Mouse (Mus musculus) lung, postnatal 0 days (tissue): ENCODE data around the gene Washc1. TPM values are rescaled to one million over a fixed set of nuclear protein-coding genes. Genes with fewer than 3 reads are reported as not detected.

Experiments used
- ATAC-seq: fragments of 200-750 bp; cut with Nextera tagmentation; 2 replicates; pipeline ENCODE4 v1.8.0; 2017; ENCODE audit warnings: moderate library complexity
- DNase-seq: peaks from one replicate; pipeline ENCODE4 v3.0.0-alpha.2; 2016; ENCODE audit warnings: low spot score
- H3K27ac ChIP-seq: fragments of 300-500 bp; sonication (generic); 2 replicates; pipeline ENCODE4 v1.5.1; 2014; ENCODE audit warnings: antibody characterized with exemption, mild to moderate bottlenecking, low read length, mixed read lengths
- H3K27me3 ChIP-seq: fragments of 300-500 bp; sonication (generic); replicated peaks from 2 replicates; pipeline ENCODE4 v1.6.1; 2014; ENCODE audit warnings: low read length, mixed read lengths; ENCODE audit not compliant: insufficient read depth
- H3K36me3 ChIP-seq: fragments of 300-500 bp; sonication (generic); 2 replicates; pipeline ENCODE4 v1.6.1; 2014; ENCODE audit warnings: low read length, mixed read lengths; ENCODE audit not compliant: insufficient read depth
- H3K4me1 ChIP-seq: fragments of 300-500 bp; sonication (generic); 2 replicates; pipeline ENCODE4 v1.6.1; 2014; ENCODE audit warnings: antibody characterized with exemption, low read depth, low read length, mixed read lengths; ENCODE audit not compliant: insufficient read depth
- H3K4me2 ChIP-seq: fragments of 300-500 bp; sonication (generic); replicated peaks from 2 replicates; pipeline ENCODE4 v1.6.1; 2014; ENCODE audit warnings: low read depth, mild to moderate bottlenecking, low read length, moderate library complexity, mixed read lengths
- H3K4me3 ChIP-seq: fragments of 300-500 bp; sonication (generic); 2 replicates; pipeline ENCODE4 v1.5.1; 2014; ENCODE audit warnings: low read depth, low read length
- H3K9ac ChIP-seq: fragments of 300-500 bp; sonication (generic); replicated peaks from 2 replicates; pipeline ENCODE4 v1.6.1; 2014; ENCODE audit warnings: low read depth, mild to moderate bottlenecking
- H3K9me3 ChIP-seq: fragments of 300-500 bp; sonication (generic); 2 replicates; pipeline ENCODE4 v1.6.1; 2016; ENCODE audit warnings: low read length, mixed read lengths
- CTCF ChIP-seq: IDR thresholded peaks from 2 replicates; pipeline ENCODE4 v1.5.1; 2016; ENCODE audit warnings: antibody characterized with exemption, mild to moderate bottlenecking
- EP300 ChIP-seq: IDR thresholded peaks from 2 replicates; pipeline ENCODE4 v1.6.1; 2016; ENCODE audit warnings: antibody characterized with exemption, mild to moderate bottlenecking, control low read depth
- WGBS: fragments of 180-500 bp; shearing (Covaris S2); extraction: QIAGEN DNeasy Blood & Tissue Kit; methylation state at CpG from one replicate; pipeline ENCODE4 v1.1.7; 2014; 5-methylcytosine and 5-hydroxymethylcytosine counted together
- polyA plus RNA-seq: library from polyadenylated mRNA; unstranded; fragments of >200 nt; fragmentation: Nextera tagmentation; extraction: Ambion mirVana; gene quantifications from 2 replicates; pipeline ENCODE4 v1.2.1, GENCODE M21; 2015

The Washc1 gene
- polyA plus RNA-seq, 1 experiment from 2014 or later = 43.4 TPM

DNA sequence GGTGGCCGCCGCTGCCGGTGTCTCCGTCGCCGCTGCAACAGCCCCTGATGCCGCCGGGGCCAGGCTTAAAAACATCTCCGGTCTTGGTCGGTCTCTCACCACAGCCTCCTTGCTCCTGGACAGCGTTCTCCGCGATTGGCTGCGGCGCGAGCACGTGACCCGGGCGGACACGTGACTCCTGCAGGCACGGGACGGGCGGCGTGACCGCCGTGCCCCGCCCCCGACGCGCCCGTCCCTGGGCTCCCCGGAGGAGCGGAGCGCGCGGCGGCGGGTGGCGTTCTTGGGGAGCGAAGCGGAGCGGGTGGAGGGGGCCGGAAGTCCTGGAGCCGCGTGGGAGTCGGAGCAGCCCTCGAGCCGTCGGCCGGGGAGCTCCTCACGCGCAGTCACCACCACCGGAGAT, 34.4 kb upstream of the Washc1 start, which contains the start of gene Ankrd12:
Ankrd12 (minus strand) TSS at position 156 of the 400 bp plus-strand sequence.
- peak within 1 kb of the TSS; percentile 94 for H3K4me3 ChIP-seq
- ATAC-seq (peak; percentile 99), DNase-seq (peak; percentile 97)
- H3K36me3 ChIP-seq = no peaks in the 10 kb centered on the region; the same call in 1 of the 2 replicates
- TF ChIP-seq CTCF = no peak
- TF ChIP-seq EP300 = no peak
- WGBS = 1% methylated on average over 40 of the region's 53 CpGs
- peak within 1 kb of the TSS; percentile 95 for H3K4me2 ChIP-seq
- H3K9ac ChIP-seq = peak within 1 kb of the TSS; percentile 69
- H3K27ac ChIP-seq = peak within 1 kb of the TSS; percentile 92
- H3K27me3 ChIP-seq = no peaks in the 10 kb centered on the region
- H3K4me1 ChIP-seq = no peaks in the 10 kb centered on the region
- no peaks in the 10 kb centered on the region for H3K9me3 ChIP-seq

- ATAC-seq = peak; percentile 32
- no peak for DNase-seq
Measured at GRCm38 (mm10) chr17:66077437-66077850, 33.9 kb upstream of the Washc1 start.

DNA sequence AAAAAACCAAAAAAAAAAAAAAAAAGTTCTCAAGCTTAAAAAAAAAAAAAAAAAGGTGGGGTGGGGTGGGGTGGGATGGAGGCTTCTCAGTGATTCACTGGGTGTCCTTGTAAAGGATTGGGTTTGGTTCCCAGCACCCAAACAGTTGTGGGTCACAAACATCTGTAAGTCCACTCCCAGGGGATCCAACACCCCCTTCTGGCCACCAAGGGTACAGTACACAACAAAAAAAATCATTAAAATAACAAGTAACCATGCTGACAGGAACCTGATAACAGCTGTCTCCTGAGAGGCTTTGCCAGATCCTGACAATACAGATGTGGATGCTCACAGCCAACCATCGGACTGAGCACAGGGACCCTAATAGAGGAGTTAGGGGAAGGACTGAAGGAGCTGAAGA, 26.9 kb upstream of the Washc1 start:
- Histone ChIP-seq H3K36me3 (peaks cover 11% of the 10 kb centered on the region; the same call in 1 of the 2 replicates), H3K27me3 (no peaks in the 10 kb centered on the region), H3K9me3 (no peaks in the 10 kb centered on the region), H3K4me3 (no peak overlapping the region), H3K4me2 (no peak overlapping the region), H3K9ac (no peak overlapping the region), H3K4me1 (no peaks in the 10 kb centered on the region), H3K27ac (no peak overlapping the region)
- TF ChIP-seq EP300 = no peak
- no peak; the same call in 1 of the 2 replicates for TF ChIP-seq CTCF
- WGBS = 65% methylated on average over 1 of the region's 1 CpGs
- no peak for ATAC-seq
- no peak for DNase-seq

More at GRCm38 (mm10) chr17:66077437-66077850, 33.9 kb upstream of the Washc1 start:
- peak overlapping the region; percentile 69 for H3K9ac ChIP-seq
- peak overlapping the region; percentile 95 for H3K4me2 ChIP-seq
- H3K36me3 ChIP-seq = no peaks in the 10 kb centered on the region; the same call in 1 of the 2 replicates
- H3K4me3 ChIP-seq = peak overlapping the region; percentile 94
- no peaks in the 10 kb centered on the region for H3K27me3 ChIP-seq
- TF ChIP-seq EP300 = no peak
- TF ChIP-seq CTCF = no peak
- WGBS = 2% methylated on average over 23 of the region's 23 CpGs
- no peaks in the 10 kb centered on the region for H3K9me3 ChIP-seq
- no peaks in the 10 kb centered on the region for H3K4me1 ChIP-seq
- peak overlapping the region; percentile 65 for H3K27ac ChIP-seq

DNA sequence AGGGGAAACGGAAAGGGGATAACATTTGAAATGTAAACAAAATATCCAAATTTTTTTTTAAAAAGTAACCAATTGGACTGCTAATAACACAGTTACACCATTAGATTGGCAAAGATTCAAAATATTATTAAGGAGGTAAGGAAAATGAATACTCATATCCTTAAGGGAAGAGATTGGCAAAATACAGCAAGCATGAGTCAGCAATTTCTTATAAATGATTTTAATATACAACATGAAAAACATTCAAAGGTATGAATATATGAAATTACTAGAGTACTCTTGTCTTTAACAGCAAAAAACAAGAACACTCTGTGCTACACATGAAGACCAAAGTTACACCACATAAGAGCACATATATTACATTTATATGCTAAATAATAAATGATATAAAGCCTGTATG, 26.3 kb upstream of the Washc1 start:
- Histone ChIP-seq H3K9me3 (no peaks in the 10 kb centered on the region), H3K27me3 (no peaks in the 10 kb centered on the region), H3K36me3 (peaks cover 11% of the 10 kb centered on the region), H3K4me3 (no peak overlapping the region), H3K27ac (no peak overlapping the region), H3K4me1 (no peaks in the 10 kb centered on the region), H3K4me2 (no peak overlapping the region), H3K9ac (no peak overlapping the region)
- no peak for DNase-seq
- ATAC-seq = no peak
- WGBS = 77% methylated on average over 1 of the region's 1 CpGs
- TF ChIP-seq EP300 (no peak), CTCF (no peak)

GRCm38 (mm10) chr17:66090251-66090650, 21.1 kb upstream of the Washc1 start:
- ATAC-seq (no peak), DNase-seq (no peak)
- Histone ChIP-seq H3K36me3 (peaks cover 11% of the 10 kb centered on the region; the same call in 1 of the 2 replicates), H3K4me2 (no peak overlapping the region), H3K27me3 (no peaks in the 10 kb centered on the region), H3K4me3 (no peak overlapping the region), H3K4me1 (no peaks in the 10 kb centered on the region), H3K27ac (no peak overlapping the region), H3K9ac (no peak overlapping the region), H3K9me3 (no peaks in the 10 kb centered on the region)
- TF ChIP-seq EP300 = no peak
- no peak for TF ChIP-seq CTCF

GRCm38 (mm10) chr17:66091392-66091791, 20.0 kb upstream of the Washc1 start:
- ATAC-seq (no peak), DNase-seq (no peak)
- no peak overlapping the region for H3K9ac ChIP-seq
- TF ChIP-seq EP300 (no peak), CTCF (no peak)
- no peak overlapping the region for H3K27ac ChIP-seq
- H3K27me3 ChIP-seq = no peaks in the 10 kb centered on the region
- WGBS = 83% methylated on average over 2 of the region's 2 CpGs
- no peak overlapping the region for H3K4me2 ChIP-seq
- no peaks in the 10 kb centered on the region for H3K9me3 ChIP-seq
- H3K4me3 ChIP-seq = no peak overlapping the region
- H3K4me1 ChIP-seq = no peaks in the 10 kb centered on the region
- H3K36me3 ChIP-seq = peaks cover 7% of the 10 kb centered on the region; the same call in 1 of the 2 replicates

DNA sequence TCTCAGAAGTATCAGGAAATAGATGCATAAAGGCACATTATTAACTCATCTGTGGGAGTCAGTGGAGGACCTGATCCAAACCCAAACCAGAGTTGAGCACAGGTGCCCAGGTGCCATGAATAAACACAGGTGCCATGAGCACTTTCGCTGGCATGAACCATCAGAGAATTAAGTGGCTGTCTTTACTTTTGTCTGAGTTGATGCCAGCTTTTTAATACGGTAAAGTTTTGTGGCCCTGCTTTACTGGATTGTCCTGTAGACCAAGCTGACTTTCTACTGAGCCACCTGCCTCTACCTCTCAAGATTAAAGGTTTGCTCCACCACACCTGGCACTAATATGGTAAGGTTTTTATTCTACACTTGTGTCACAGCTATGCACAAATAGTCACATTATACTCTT, 19.3 kb upstream of the Washc1 start:
- DNase-seq (no peak), ATAC-seq (no peak)
- Histone ChIP-seq H3K9me3 (no peaks in the 10 kb centered on the region), H3K27me3 (no peaks in the 10 kb centered on the region), H3K27ac (no peak overlapping the region), H3K4me1 (no peaks in the 10 kb centered on the region), H3K36me3 (peaks cover 3% of the 10 kb centered on the region; the same call in 1 of the 2 replicates), H3K4me2 (no peak overlapping the region), H3K4me3 (no peak overlapping the region), H3K9ac (no peak overlapping the region)
- no peak for TF ChIP-seq CTCF
- TF ChIP-seq EP300 = no peak
- 73% methylated on average over 2 of the region's 2 CpGs for WGBS
